Mouse (Mus musculus): Measurements from ENCODE around the gene Gm49325. TPM values are rescaled to one million over a fixed set of nuclear protein-coding genes. Genes with fewer than 3 reads are reported as not detected.
A peak's percentile ranks its signal among the peaks of the same experiment; 100 is the strongest.

Gm49325 gene
- polyA plus RNA-seq, 1 experiment from 2014 or later: 8.4 TPM

DNA sequence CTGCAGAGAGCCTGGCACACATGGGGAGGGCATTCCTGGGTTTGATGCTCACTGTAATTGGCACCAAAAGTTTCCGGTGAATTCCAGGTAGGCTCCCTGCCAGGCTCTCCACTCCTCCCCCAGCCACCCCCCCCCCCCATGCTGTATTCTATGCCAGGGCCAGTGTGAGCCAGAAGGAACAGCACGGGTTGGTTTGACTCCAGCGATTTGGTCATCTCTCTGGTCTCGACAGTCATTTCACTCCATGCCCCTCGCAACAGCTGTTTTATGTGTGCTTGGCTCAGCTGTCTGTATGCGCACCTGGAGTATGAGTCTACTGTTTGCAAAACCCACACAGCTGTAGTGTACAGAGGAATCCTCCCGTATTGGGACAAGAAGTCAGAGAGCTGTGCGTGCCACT is 60.3 kb downstream of the Gm49325 start:
- WGBS (ENCODE audit: insufficient replicate concordance): 72% methylated on average over 8 of the region's 8 CpGs
- Histone ChIP-seq H3K4me3 (ENCODE audit: low read depth, low read length) (no peak overlapping the region), H3K27me3 (ENCODE audit: insufficient read depth, low read length) (no peaks in the 10 kb centered on the region), H3K9me3 (ENCODE audit: low read length) (no peaks in the 10 kb centered on the region), H3K4me2 (ENCODE audit: low read depth, low read length) (no peak overlapping the region), H3K27ac (ENCODE audit: low read depth) (no peak overlapping the region), H3K4me1 (ENCODE audit: insufficient read depth) (no peaks in the 10 kb centered on the region), H3K36me3 (replicated peaks; ENCODE audit: insufficient read depth, low read length) (no peaks in the 10 kb centered on the region), H3K9ac (replicated peaks) (no peak overlapping the region)
- TF ChIP-seq EP300 (IDR thresholded peaks at IDR 0.05; ENCODE audit: low read depth) (no peak), CTCF (IDR thresholded peaks at IDR 0.05; ENCODE audit: low read depth) (no peak)
- no peak for DNase-seq
- ATAC-seq: no peak

GRCm38 (mm10) chr10:77667402-77667801 is 61.4 kb downstream of the Gm49325 start:
- Histone ChIP-seq H3K27me3 (ENCODE audit: insufficient read depth, low read length) (no peaks in the 10 kb centered on the region), H3K4me2 (ENCODE audit: low read depth, low read length) (no peak overlapping the region), H3K9me3 (ENCODE audit: low read length) (no peaks in the 10 kb centered on the region), H3K27ac (ENCODE audit: low read depth) (no peak overlapping the region), H3K36me3 (replicated peaks; ENCODE audit: insufficient read depth, low read length) (no peaks in the 10 kb centered on the region), H3K9ac (replicated peaks) (no peak overlapping the region), H3K4me3 (ENCODE audit: low read depth, low read length) (no peak overlapping the region), H3K4me1 (ENCODE audit: insufficient read depth) (no peaks in the 10 kb centered on the region)
- ATAC-seq (no peak), DNase-seq (no peak)
- 62% methylated on average over 4 of the region's 4 CpGs for WGBS (ENCODE audit: insufficient replicate concordance)
- TF ChIP-seq EP300 (IDR thresholded peaks at IDR 0.05; ENCODE audit: low read depth): no peak
- no peak for TF ChIP-seq CTCF (IDR thresholded peaks at IDR 0.05; ENCODE audit: low read depth)

DNA sequence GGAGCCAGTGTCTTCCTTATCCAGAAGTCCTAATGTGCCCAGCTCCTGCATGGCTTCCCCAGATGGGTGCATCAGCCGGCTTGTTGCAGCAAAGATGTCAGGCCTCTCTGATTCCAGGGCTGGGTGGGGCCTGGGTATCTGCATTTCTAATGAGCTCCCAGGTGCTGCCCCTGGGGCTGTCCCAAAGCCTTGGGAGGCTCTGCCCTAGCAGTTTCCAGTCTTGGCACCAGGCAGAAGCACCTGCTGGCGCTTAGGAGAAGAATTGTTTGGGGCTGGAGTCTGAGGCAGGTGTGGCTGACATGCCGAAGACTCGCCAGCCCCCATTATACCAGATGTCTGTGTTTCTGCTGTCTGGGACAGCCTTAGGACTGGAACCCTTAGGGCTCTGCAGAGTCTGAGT is 64.7 kb downstream of the Gm49325 start:
- ATAC-seq: no peak
- no peak for DNase-seq
- no peaks in the 10 kb centered on the region for H3K36me3 ChIP-seq (replicated peaks; ENCODE audit: insufficient read depth, low read length)
- no peak overlapping the region for H3K9ac ChIP-seq (replicated peaks)
- H3K27me3 ChIP-seq (ENCODE audit: insufficient read depth, low read length): no peaks in the 10 kb centered on the region
- 83% methylated on average over 4 of the region's 4 CpGs for whole genome bisulfite sequencing (ENCODE audit: insufficient replicate concordance)
- no peak overlapping the region for H3K4me2 ChIP-seq (ENCODE audit: low read depth, low read length)
- no peaks in the 10 kb centered on the region for H3K4me1 ChIP-seq (ENCODE audit: insufficient read depth)
- H3K9me3 ChIP-seq (ENCODE audit: low read length): no peaks in the 10 kb centered on the region
- TF ChIP-seq EP300 (IDR thresholded peaks at IDR 0.05; ENCODE audit: low read depth): no peak
- no peak for TF ChIP-seq CTCF (IDR thresholded peaks at IDR 0.05; ENCODE audit: low read depth)
- no peak overlapping the region for H3K27ac ChIP-seq (ENCODE audit: low read depth)
- H3K4me3 ChIP-seq (ENCODE audit: low read depth, low read length): no peak overlapping the region

DNA sequence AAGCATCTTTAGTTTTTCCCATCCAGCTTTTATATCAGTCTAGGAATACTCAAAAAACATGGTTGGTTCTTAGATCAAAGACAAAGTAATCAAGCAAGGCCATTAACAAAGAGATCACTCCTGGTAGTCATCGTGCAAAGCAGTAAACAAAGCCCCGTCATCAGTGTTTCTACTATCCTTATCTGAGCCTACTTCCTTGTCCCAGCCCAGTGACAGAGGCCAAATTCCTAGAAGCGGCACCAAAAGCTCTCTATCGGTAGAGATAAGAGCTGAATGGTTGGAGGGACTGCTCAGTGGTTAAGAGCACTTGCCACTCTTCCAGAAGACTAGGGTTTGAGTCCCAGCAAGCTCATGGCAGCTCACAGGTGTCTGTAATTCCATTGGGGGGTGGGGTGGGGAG is 65.5 kb downstream of the Gm49325 start:
- H3K9ac ChIP-seq (replicated peaks): no peak overlapping the region
- H3K27ac ChIP-seq (ENCODE audit: low read depth): no peak overlapping the region
- peaks cover 4% of the 10 kb centered on the region; the same call in 1 of the 2 replicates for H3K27me3 ChIP-seq (ENCODE audit: insufficient read depth, low read length)
- no peaks in the 10 kb centered on the region for H3K4me1 ChIP-seq (ENCODE audit: insufficient read depth)
- no peak overlapping the region for H3K4me2 ChIP-seq (ENCODE audit: low read depth, low read length)
- H3K9me3 ChIP-seq (ENCODE audit: low read length): no peaks in the 10 kb centered on the region
- ATAC-seq (peak; percentile 77), DNase-seq (no peak)
- no peak overlapping the region for H3K4me3 ChIP-seq (ENCODE audit: low read depth, low read length)
- peak; percentile 61 for TF ChIP-seq EP300 (IDR thresholded peaks at IDR 0.05; ENCODE audit: low read depth)
- TF ChIP-seq CTCF (IDR thresholded peaks at IDR 0.05; ENCODE audit: low read depth): no peak
- WGBS (ENCODE audit: insufficient replicate concordance): 21% methylated on average over 4 of the region's 4 CpGs
- H3K36me3 ChIP-seq (replicated peaks; ENCODE audit: insufficient read depth, low read length): no peaks in the 10 kb centered on the region

GRCm38 (mm10) chr10:77673765-77674164 is 67.8 kb downstream of the Gm49325 start:
- ATAC-seq: peak; percentile 29
- no peak for TF ChIP-seq EP300 (IDR thresholded peaks at IDR 0.05; ENCODE audit: low read depth)
- no peak for TF ChIP-seq CTCF (IDR thresholded peaks at IDR 0.05; ENCODE audit: low read depth)
- Histone ChIP-seq H3K27ac (ENCODE audit: low read depth) (no peak overlapping the region), H3K36me3 (replicated peaks; ENCODE audit: insufficient read depth, low read length) (no peaks in the 10 kb centered on the region), H3K4me3 (ENCODE audit: low read depth, low read length) (no peak overlapping the region), H3K9me3 (ENCODE audit: low read length) (no peaks in the 10 kb centered on the region), H3K9ac (replicated peaks) (no peak overlapping the region), H3K27me3 (ENCODE audit: insufficient read depth, low read length) (peaks cover 24% of the 10 kb centered on the region), H3K4me1 (ENCODE audit: insufficient read depth) (no peaks in the 10 kb centered on the region; the same call in 1 of the 2 replicates), H3K4me2 (ENCODE audit: low read depth, low read length) (no peak overlapping the region)
- WGBS (ENCODE audit: insufficient replicate concordance): 53% methylated on average over 13 of the region's 13 CpGs
- no peak for DNase-seq

GRCm38 (mm10) chr10:77677562-77677961 is 71.6 kb downstream of the Gm49325 start:
- Histone ChIP-seq H3K9me3 (ENCODE audit: low read length) (no peaks in the 10 kb centered on the region), H3K27ac (ENCODE audit: low read depth) (no peak overlapping the region), H3K27me3 (ENCODE audit: insufficient read depth, low read length) (peaks cover 32% of the 10 kb centered on the region), H3K4me2 (ENCODE audit: low read depth, low read length) (no peak overlapping the region), H3K4me3 (ENCODE audit: low read depth, low read length) (peak overlapping the region; percentile 9; the same call in 1 of the 2 replicates), H3K9ac (replicated peaks) (no peak overlapping the region), H3K36me3 (replicated peaks; ENCODE audit: insufficient read depth, low read length) (no peaks in the 10 kb centered on the region), H3K4me1 (ENCODE audit: insufficient read depth) (no peaks in the 10 kb centered on the region; the same call in 1 of the 2 replicates)
- DNase-seq (no peak), ATAC-seq (no peak)
- under 1% methylated on average over 35 of the region's 35 CpGs for WGBS (ENCODE audit: insufficient replicate concordance)
- TF ChIP-seq CTCF (IDR thresholded peaks at IDR 0.05; ENCODE audit: low read depth): no peak
- no peak for TF ChIP-seq EP300 (IDR thresholded peaks at IDR 0.05; ENCODE audit: low read depth)

DNA sequence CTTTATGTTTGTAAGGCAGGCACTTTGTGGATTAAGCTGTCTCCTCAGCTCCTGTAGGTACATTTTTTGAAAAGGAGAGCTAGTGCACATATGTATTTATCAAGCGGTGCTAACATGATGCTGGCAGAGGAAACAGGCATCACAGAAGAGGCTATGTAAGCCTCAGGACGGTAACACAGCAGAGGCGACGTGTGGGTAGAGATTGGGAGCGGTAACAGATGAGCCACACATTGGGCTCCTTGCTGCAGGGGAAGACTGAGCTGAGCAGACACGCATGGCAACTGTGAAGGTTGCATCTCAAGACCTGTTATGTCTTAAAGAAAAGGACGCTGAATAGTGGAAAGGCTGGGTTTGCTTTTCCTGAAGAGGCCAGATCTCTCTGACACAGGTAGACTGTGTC is 77.0 kb downstream of the Gm49325 start:
- TF ChIP-seq CTCF (IDR thresholded peaks at IDR 0.05; ENCODE audit: low read depth): no peak
- TF ChIP-seq EP300 (IDR thresholded peaks at IDR 0.05; ENCODE audit: low read depth): no peak
- Histone ChIP-seq H3K27ac (ENCODE audit: low read depth) (no peak overlapping the region), H3K4me2 (ENCODE audit: low read depth, low read length) (no peak overlapping the region), H3K4me3 (ENCODE audit: low read depth, low read length) (no peak overlapping the region), H3K9ac (replicated peaks) (no peak overlapping the region), H3K9me3 (ENCODE audit: low read length) (no peaks in the 10 kb centered on the region), H3K4me1 (ENCODE audit: insufficient read depth) (no peaks in the 10 kb centered on the region), H3K36me3 (replicated peaks; ENCODE audit: insufficient read depth, low read length) (no peaks in the 10 kb centered on the region), H3K27me3 (ENCODE audit: insufficient read depth, low read length) (peaks cover 45% of the 10 kb centered on the region)
- no peak for DNase-seq
- ATAC-seq: no peak
- 67% methylated on average over 7 of the region's 7 CpGs for WGBS (ENCODE audit: insufficient replicate concordance)
